Mouse (Mus musculus) C2C12 (cell line): Measurements from ENCODE around the gene Il17rc. TPM values are rescaled to one million over a fixed set of nuclear protein-coding genes. Genes with fewer than 3 reads are reported as not detected.

Experiments used
- H3K27me3 ChIP-seq: one replicate; pipeline ENCODE4 v1.6.1; 2011; ENCODE audit not compliant: control insufficient read depth, insufficient read depth, insufficient read length
- H3K36me3 ChIP-seq: one replicate; pipeline ENCODE4 v1.6.1; 2011; ENCODE audit not compliant: control insufficient read depth, insufficient read depth
- H3K4me3 ChIP-seq: one replicate; pipeline ENCODE4 v1.5.1; 2011; ENCODE audit warnings: mild to moderate bottlenecking, control low read depth; ENCODE audit not compliant: poor library complexity, insufficient read depth, severe bottlenecking
- H3K79me2 ChIP-seq: one replicate; pipeline ENCODE4 v1.6.1; 2011; ENCODE audit not compliant: control insufficient read depth, insufficient read depth
- H3K79me3 ChIP-seq: one replicate; pipeline ENCODE4 v1.6.1; 2011; ENCODE audit warnings: low read depth, control low read depth
- H3ac ChIP-seq: one replicate; pipeline ENCODE3; 2011; ENCODE audit warnings: low read depth; ENCODE audit not compliant: control insufficient read depth, insufficient read length
- CEBPB ChIP-seq: IDR thresholded peaks from one replicate; pipeline ENCODE4 v1.6.1; 2011; ENCODE audit warnings: low read depth, mild to moderate bottlenecking, control low read depth, moderate library complexity
- CTCF ChIP-seq: IDR thresholded peaks from one replicate; pipeline ENCODE4 v1.5.1; 2011; ENCODE audit not compliant: control insufficient read depth, insufficient read depth, insufficient read length
- FOSL1 ChIP-seq: IDR thresholded peaks from one replicate; pipeline ENCODE4 v1.8.0; 2011; ENCODE audit warnings: mild to moderate bottlenecking, low read length; ENCODE audit not compliant: poor library complexity, insufficient read depth, severe bottlenecking
- MAX ChIP-seq: IDR thresholded peaks from one replicate; pipeline ENCODE4 v1.6.1; 2011; ENCODE audit warnings: mild to moderate bottlenecking, control low read depth
- MYOD1 ChIP-seq: IDR thresholded peaks from one replicate; pipeline ENCODE4 v1.6.1; 2011; ENCODE audit warnings: low read depth; ENCODE audit not compliant: control insufficient read depth, insufficient read length
- MYOG ChIP-seq: IDR thresholded peaks from one replicate; pipeline ENCODE4 v1.6.1; 2011; ENCODE audit not compliant: control insufficient read depth, insufficient read length; ENCODE audit errors: extremely low read depth
- USF1 ChIP-seq: IDR thresholded peaks from one replicate; pipeline ENCODE4 v1.6.1; 2011; ENCODE audit warnings: low read depth, mild to moderate bottlenecking, control low read depth, moderate library complexity
- polyA plus RNA-seq: library from polyadenylated mRNA; unstranded; fragments of >200 nt; fragmentation: generic; extraction: Trizol; gene quantifications from one replicate; pipeline ENCODE4 v1.2.1, GENCODE M21; 2012; ENCODE audit warnings: missing spikeins

Il17rc gene
- polyA plus RNA-seq, 1 experiment: 36.2 TPM

- H3K36me3 ChIP-seq: no peaks in the 10 kb centered on the region
- peaks cover 9% of the 10 kb centered on the region for H3K27me3 ChIP-seq
- TF ChIP-seq MAX: no peak
- no peak for TF ChIP-seq FOSL1
- TF ChIP-seq USF1: no peak
- no peak for TF ChIP-seq MYOD1
- TF ChIP-seq CTCF: no peak
- TF ChIP-seq CEBPB: no peak
- no peak for TF ChIP-seq MYOG
- H3ac ChIP-seq: no peak overlapping the region
- no peaks in the 10 kb centered on the region for H3K79me3 ChIP-seq
- no peak overlapping the region for H3K4me3 ChIP-seq
- H3K79me2 ChIP-seq: no peaks in the 10 kb centered on the region
Measured at GRCm38 (mm10) chr6:113437135-113437534, 34.1 kb upstream of the Il17rc start.

DNA sequence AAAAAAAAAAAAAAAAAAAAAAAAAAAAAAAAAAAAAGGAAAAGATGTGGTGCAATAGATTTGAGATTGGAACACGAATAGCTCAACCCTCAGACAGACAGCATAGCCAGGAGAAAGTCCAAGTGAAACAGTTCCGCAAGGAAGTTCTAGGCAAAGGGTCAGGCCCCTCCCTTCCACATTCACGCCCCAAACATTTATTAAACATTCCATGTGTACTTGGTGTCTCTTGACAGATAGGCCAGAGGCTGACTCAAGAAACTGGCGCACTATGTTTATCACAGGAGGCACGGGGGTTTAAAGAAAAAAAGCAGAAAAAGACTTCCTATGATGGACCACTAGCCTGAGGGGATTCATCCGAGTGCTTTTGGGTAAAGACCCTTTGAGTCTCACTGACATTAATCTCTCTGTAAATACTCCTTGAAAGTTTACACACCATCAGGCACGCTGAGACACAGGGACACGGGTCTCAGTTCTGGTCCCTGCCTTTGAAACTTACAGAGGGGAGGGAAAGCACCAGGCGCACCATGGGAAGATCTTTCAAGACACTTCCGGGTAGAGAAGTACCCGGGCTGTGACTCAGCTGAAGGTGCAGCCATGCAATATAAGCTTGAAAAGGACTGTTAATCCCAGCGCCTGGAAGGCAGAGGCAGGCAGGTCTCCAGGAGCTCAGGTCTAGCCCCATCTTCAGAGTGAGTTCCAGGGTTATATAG, 32.4 kb upstream of the Il17rc start:
- no peak overlapping the region for H3K4me3 ChIP-seq

GRCm38 (mm10) chr6:113440686-113441085, 30.5 kb upstream of the Il17rc start:
- Histone ChIP-seq H3ac (no peak overlapping the region), H3K27me3 (no peaks in the 10 kb centered on the region), H3K79me2 (peaks cover 33% of the 10 kb centered on the region), H3K36me3 (peaks cover 8% of the 10 kb centered on the region), H3K4me3 (no peak overlapping the region), H3K79me3 (peaks cover 18% of the 10 kb centered on the region)
- TF ChIP-seq MYOG: no peak
- no peak for TF ChIP-seq MAX

More for the DNA sequence above, 32.4 kb upstream of the Il17rc start:
- no peak for TF ChIP-seq MYOD1
- no peak for TF ChIP-seq MYOG
- no peak for TF ChIP-seq CTCF
- no peak for TF ChIP-seq USF1
- no peak for TF ChIP-seq MAX
- no peak for TF ChIP-seq CEBPB
- TF ChIP-seq FOSL1: no peak
- Histone ChIP-seq H3K79me3 (peaks cover 12% of the 10 kb centered on the region), H3K27me3 (peaks cover 5% of the 10 kb centered on the region), H3K79me2 (peaks cover 16% of the 10 kb centered on the region), H3K36me3 (no peaks in the 10 kb centered on the region), H3ac (no peak overlapping the region)

DNA sequence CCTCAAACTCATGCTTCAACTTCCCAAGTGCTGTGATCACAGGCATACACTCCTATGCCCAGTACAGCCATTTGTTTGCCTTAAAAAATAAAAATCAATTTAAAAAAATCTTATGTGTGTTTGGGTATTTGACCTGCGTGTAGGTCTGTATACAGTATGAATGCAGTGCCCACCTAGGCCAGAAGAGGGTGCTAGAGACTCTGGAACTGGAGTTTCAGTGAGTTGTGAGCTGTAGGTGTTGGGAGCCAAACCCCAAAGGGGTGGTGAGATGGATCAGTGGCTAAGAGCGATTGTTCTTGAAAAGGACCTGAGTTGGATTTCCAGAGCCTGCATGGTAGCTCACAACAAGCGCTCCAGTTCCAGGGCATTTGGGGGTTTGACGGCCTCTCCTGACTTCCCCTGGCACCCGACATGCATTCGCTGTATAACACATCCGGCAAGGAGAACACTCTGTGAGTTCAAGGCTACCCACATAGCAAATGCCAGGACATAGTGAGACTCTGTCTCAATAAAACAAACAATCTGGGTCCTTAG, 30.0 kb upstream of the Il17rc start:
- H3K36me3 ChIP-seq: peaks cover 10% of the 10 kb centered on the region
- no peak overlapping the region for H3ac ChIP-seq
- H3K27me3 ChIP-seq: no peaks in the 10 kb centered on the region
- H3K79me2 ChIP-seq: peaks cover 36% of the 10 kb centered on the region
- H3K4me3 ChIP-seq: no peak overlapping the region
- H3K79me3 ChIP-seq: peaks cover 18% of the 10 kb centered on the region
- TF ChIP-seq FOSL1 (no peak), CTCF (peak; percentile 39)

DNA sequence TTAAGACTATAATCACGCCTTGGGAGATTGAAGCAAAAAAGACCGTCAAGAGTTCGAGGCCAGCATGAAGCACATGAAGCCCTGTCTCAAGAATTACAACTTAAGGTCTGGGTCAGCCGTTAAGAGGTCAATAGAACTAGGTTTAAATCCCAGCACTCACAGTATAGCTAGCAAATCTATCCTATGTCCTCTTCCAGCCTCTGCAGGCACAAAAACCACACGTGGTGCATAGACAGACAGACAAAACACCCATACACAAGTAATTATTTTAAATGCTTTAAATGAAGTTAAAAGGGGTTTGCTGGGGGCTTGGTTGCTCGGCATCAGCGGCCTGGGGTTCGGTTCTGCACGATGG, 29.2 kb upstream of the Il17rc start:
- H3K27me3 ChIP-seq: no peaks in the 10 kb centered on the region
- peaks cover 19% of the 10 kb centered on the region for H3K36me3 ChIP-seq
- H3K79me3 ChIP-seq: peaks cover 18% of the 10 kb centered on the region
- H3ac ChIP-seq: no peak overlapping the region
- H3K79me2 ChIP-seq: peaks cover 42% of the 10 kb centered on the region
- H3K4me3 ChIP-seq: peak overlapping the region; percentile 90
- TF ChIP-seq MYOG (no peak), FOSL1 (no peak), MYOD1 (no peak), USF1 (no peak), CTCF (no peak), CEBPB (no peak), MAX (no peak)

DNA sequence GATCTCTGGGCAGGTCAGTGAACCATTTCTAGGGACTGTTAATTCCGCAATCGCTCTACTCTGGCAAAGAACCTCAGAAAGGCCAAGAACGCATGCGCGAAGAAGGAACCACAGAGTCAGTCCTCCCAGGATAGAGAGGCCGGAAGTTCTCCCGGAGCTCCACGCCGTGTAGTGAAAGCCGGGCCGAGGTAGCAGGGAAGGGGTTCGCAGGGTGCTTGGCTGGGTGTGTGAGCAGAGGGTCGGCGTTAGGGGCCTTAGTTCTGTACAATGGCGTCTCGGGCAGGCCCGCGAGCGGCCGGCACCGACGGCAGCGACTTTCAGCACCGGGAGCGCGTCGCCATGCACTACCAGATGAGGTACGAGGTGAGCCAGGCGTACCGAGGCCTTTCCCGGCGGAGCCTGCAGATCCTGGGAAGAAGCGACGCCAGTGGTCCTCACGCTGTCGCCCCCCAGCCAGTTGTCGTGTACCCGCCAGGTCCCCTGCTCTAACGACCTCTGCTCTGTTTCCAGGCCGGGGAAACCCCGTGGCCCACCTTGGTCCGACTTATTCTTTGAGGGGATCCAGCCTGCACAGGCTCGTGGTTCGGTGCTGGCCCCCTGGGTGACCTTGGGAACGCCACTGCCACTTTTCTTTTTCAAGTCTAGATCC, 28.7 kb upstream of the Il17rc start, which contains the start of gene Jagn1:
TSS of gene Jagn1 (plus strand) at position 128 of the 649 bp plus-strand sequence.
- Histone ChIP-seq H3K27me3 (no peaks in the 10 kb centered on the region), H3ac (peak within 1 kb of the TSS; percentile 90), H3K79me2 (peaks cover 42% of the 10 kb centered on the region), H3K36me3 (peaks cover 24% of the 10 kb centered on the region), H3K4me3 (peak within 1 kb of the TSS; percentile 90), H3K79me3 (peaks cover 18% of the 10 kb centered on the region)
- TF ChIP-seq FOSL1 (no peak), MAX (peak; percentile 90), USF1 (no peak), MYOG (no peak), MYOD1 (no peak), CTCF (no peak), CEBPB (peak; percentile 22)
